Mouse (Mus musculus) hindbrain, embryonic 11.5 days (tissue): Measurements from ENCODE around the gene Samd4b. TPM values are rescaled to one million over a fixed set of nuclear protein-coding genes. Genes with fewer than 3 reads are reported as not detected.

Experiments
- ATAC-seq: fragments of 200-750 bp; cut with Nextera tagmentation; 2 replicates; pipeline ENCODE4 v1.8.0; 2017; ENCODE audit warnings: mild to moderate bottlenecking, moderate TSS enrichment, moderate library complexity; ENCODE audit not compliant: low FRiP score
- DNase-seq: peaks from one replicate; pipeline ENCODE4 v3.0.0-alpha.2; 2015; ENCODE audit warnings: low spot score
- H3K27ac ChIP-seq: fragments of 300-500 bp; sonication (generic); 2 replicates; pipeline ENCODE4 v1.5.1; 2014; ENCODE audit warnings: mild to moderate bottlenecking, low read depth, low read length
- H3K27me3 ChIP-seq: fragments of 300-500 bp; sonication (generic); 2 replicates; pipeline ENCODE4 v1.6.1; 2014; ENCODE audit warnings: mild to moderate bottlenecking, low read length, moderate library complexity, mixed read lengths; ENCODE audit not compliant: control insufficient read depth, insufficient read depth
- H3K36me3 ChIP-seq: fragments of 300-500 bp; sonication (generic); 2 replicates; pipeline ENCODE4 v1.6.1; 2014; ENCODE audit warnings: mild to moderate bottlenecking, low read length, moderate library complexity, mixed read lengths; ENCODE audit not compliant: control insufficient read depth, insufficient read depth
- H3K4me1 ChIP-seq: fragments of 300-500 bp; sonication (generic); replicated peaks from 2 replicates; pipeline ENCODE4 v1.6.1; 2014; ENCODE audit warnings: low read length, mixed read lengths; ENCODE audit not compliant: control insufficient read depth, insufficient read depth
- H3K4me2 ChIP-seq: fragments of 300-500 bp; sonication (generic); replicated peaks from 2 replicates; pipeline ENCODE4 v1.6.1; 2014; ENCODE audit warnings: mild to moderate bottlenecking, low read depth, low read length
- H3K4me3 ChIP-seq: fragments of 300-500 bp; sonication (generic); 2 replicates; pipeline ENCODE4 v1.5.1; 2014; ENCODE audit warnings: low read depth, low read length
- H3K9ac ChIP-seq: fragments of 300-500 bp; sonication (generic); 2 replicates; pipeline ENCODE4 v1.6.1; 2014; ENCODE audit warnings: low read depth, low read length
- H3K9me3 ChIP-seq: fragments of 300-500 bp; sonication (generic); 2 replicates; pipeline ENCODE4 v1.6.1; 2016; ENCODE audit warnings: low read length; ENCODE audit not compliant: control insufficient read depth
- WGBS: fragments of 180-500 bp; shearing (Covaris S2); extraction: QIAGEN DNeasy Blood & Tissue Kit; methylation state at CpG from one replicate; pipeline ENCODE4 v1.1.7; 2014; 5-methylcytosine and 5-hydroxymethylcytosine counted together
- polyA plus RNA-seq: library from polyadenylated mRNA; unstranded; fragments of >200 nt; fragmentation: Nextera tagmentation; extraction: Ambion mirVana; gene quantifications from 2 replicates; pipeline ENCODE4 v1.2.1, GENCODE M21; 2014

Gene Samd4b
- polyA plus RNA-seq, 1 experiment from 2014 or later: 27.4 TPM

GRCm38 (mm10) chr7:28446446-28446845 lies 151.5 kb downstream of the Samd4b start:
- H3K9me3 ChIP-seq: no peaks in the 10 kb centered on the region
- no peak for ATAC-seq

GRCm38 (mm10) chr7:28444344-28444974 lies 153.5 kb downstream of the Samd4b start:
- no peaks in the 10 kb centered on the region for H3K9me3 ChIP-seq
- no peak for DNase-seq
- no peak for ATAC-seq
- no peak overlapping the region for H3K9ac ChIP-seq
- H3K36me3 ChIP-seq: no peaks in the 10 kb centered on the region
- no peaks in the 10 kb centered on the region for H3K4me1 ChIP-seq
- no peak overlapping the region for H3K4me3 ChIP-seq
- WGBS: 88% methylated on average over 13 of the region's 13 CpGs
- 0 out of 2 replicates have a peak, but pooled peaks cover 2% of the 10 kb centered on the region for H3K27me3 ChIP-seq
- no peak overlapping the region for H3K27ac ChIP-seq
- no peak overlapping the region for H3K4me2 ChIP-seq

More at GRCm38 (mm10) chr7:28446446-28446845, 151.5 kb downstream of the Samd4b start:
- Histone ChIP-seq H3K4me2 (no peak overlapping the region), H3K9ac (no peak overlapping the region), H3K4me1 (no peaks in the 10 kb centered on the region), H3K4me3 (no peak overlapping the region), H3K36me3 (no peaks in the 10 kb centered on the region), H3K27me3 (0 out of 2 replicates have a peak, but pooled peaks cover 2% of the 10 kb centered on the region), H3K27ac (no peak overlapping the region)
- DNase-seq: peak; percentile 88
- 5% methylated on average over 12 of the region's 12 CpGs for WGBS

GRCm38 (mm10) chr7:28442688-28443087 lies 155.3 kb downstream of the Samd4b start:
- H3K27ac ChIP-seq: no peak overlapping the region
- no peak for DNase-seq
- no peaks in the 10 kb centered on the region for H3K9me3 ChIP-seq
- no peak overlapping the region for H3K9ac ChIP-seq
- H3K4me2 ChIP-seq: no peak overlapping the region
- no peaks in the 10 kb centered on the region for H3K4me1 ChIP-seq
- H3K4me3 ChIP-seq: no peak overlapping the region
- no peaks in the 10 kb centered on the region for H3K36me3 ChIP-seq
- 0 out of 2 replicates have a peak, but pooled peaks cover 2% of the 10 kb centered on the region for H3K27me3 ChIP-seq
- 65% methylated on average over 4 of the region's 4 CpGs for WGBS
- no peak for ATAC-seq

GRCm38 (mm10) chr7:28441776-28442485 lies 156.0 kb downstream of the Samd4b start:
- no peak overlapping the region for H3K4me3 ChIP-seq
- no peak overlapping the region for H3K4me2 ChIP-seq
- DNase-seq: no peak
- WGBS: 88% methylated on average over 13 of the region's 14 CpGs
- no peak overlapping the region for H3K27ac ChIP-seq
- H3K4me1 ChIP-seq: 0 out of 2 replicates have a peak, but pooled peaks cover 2% of the 10 kb centered on the region
- no peak overlapping the region for H3K9ac ChIP-seq
- ATAC-seq: no peak
- H3K27me3 ChIP-seq: 0 out of 2 replicates have a peak, but pooled peaks cover 2% of the 10 kb centered on the region
- no peaks in the 10 kb centered on the region for H3K9me3 ChIP-seq
- H3K36me3 ChIP-seq: no peaks in the 10 kb centered on the region

GRCm38 (mm10) chr7:28440739-28441138 lies 157.2 kb downstream of the Samd4b start:
- ATAC-seq: no peak
- H3K27ac ChIP-seq: no peak overlapping the region
- no peak overlapping the region for H3K4me2 ChIP-seq
- no peak overlapping the region for H3K4me3 ChIP-seq
- 69% methylated on average over 2 of the region's 2 CpGs for whole genome bisulfite sequencing
- H3K9ac ChIP-seq: no peak overlapping the region
- no peak for DNase-seq
- no peaks in the 10 kb centered on the region for H3K9me3 ChIP-seq
- H3K27me3 ChIP-seq: 0 out of 2 replicates have a peak, but pooled peaks cover under 1% of the 10 kb centered on the region
- H3K36me3 ChIP-seq: no peaks in the 10 kb centered on the region
- 0 out of 2 replicates have a peak, but pooled peaks cover 2% of the 10 kb centered on the region for H3K4me1 ChIP-seq

- H3K4me3 ChIP-seq: no peak overlapping the region
- no peaks in the 10 kb centered on the region for H3K36me3 ChIP-seq
- H3K4me2 ChIP-seq: no peak overlapping the region
- no peak overlapping the region for H3K9ac ChIP-seq
- ATAC-seq (no peak), DNase-seq (no peak)
- WGBS: 82% methylated on average over 2 of the region's 2 CpGs
- no peak overlapping the region for H3K27ac ChIP-seq
- no peaks in the 10 kb centered on the region for H3K9me3 ChIP-seq
- H3K4me1 ChIP-seq: peaks cover 5% of the 10 kb centered on the region; the same call in 1 of the 2 replicates
- no peaks in the 10 kb centered on the region for H3K27me3 ChIP-seq
Observed at GRCm38 (mm10) chr7:28438771-28439170, 159.2 kb downstream of the Samd4b start.

GRCm38 (mm10) chr7:28437964-28438363 lies 160.0 kb downstream of the Samd4b start:
- H3K4me1 ChIP-seq: peaks cover 5% of the 10 kb centered on the region; the same call in 1 of the 2 replicates
- no peak overlapping the region for H3K4me3 ChIP-seq
- ATAC-seq: no peak
- no peak for DNase-seq
- H3K4me2 ChIP-seq: no peak overlapping the region
- no peaks in the 10 kb centered on the region for H3K36me3 ChIP-seq
- H3K27ac ChIP-seq: no peak overlapping the region
- no peaks in the 10 kb centered on the region for H3K27me3 ChIP-seq
- H3K9me3 ChIP-seq: no peaks in the 10 kb centered on the region
- no peak overlapping the region for H3K9ac ChIP-seq

GRCm38 (mm10) chr7:28436932-28437570 lies 160.9 kb downstream of the Samd4b start, which contains the start of gene Gmfg:
Gene Gmfg, plus strand, starts transcription at chr7:28437447.
- peak; percentile 86 for DNase-seq
- peak; percentile 53 for ATAC-seq
- Histone ChIP-seq H3K4me2 (peak within 1 kb of the TSS; percentile 60), H3K4me3 (peak within 1 kb of the TSS; percentile 72), H3K9me3 (no peaks in the 10 kb centered on the region), H3K27me3 (no peaks in the 10 kb centered on the region), H3K36me3 (no peaks in the 10 kb centered on the region), H3K9ac (peak within 1 kb of the TSS; percentile 56), H3K27ac (peak within 1 kb of the TSS; percentile 53; the same call in 1 of the 2 replicates), H3K4me1 (peaks cover 5% of the 10 kb centered on the region; the same call in 1 of the 2 replicates)
- 3% methylated on average over 16 of the region's 16 CpGs for WGBS
